28 mouse cellular contexts compared by ENCODE assay signal in the genomic region with DNA sequence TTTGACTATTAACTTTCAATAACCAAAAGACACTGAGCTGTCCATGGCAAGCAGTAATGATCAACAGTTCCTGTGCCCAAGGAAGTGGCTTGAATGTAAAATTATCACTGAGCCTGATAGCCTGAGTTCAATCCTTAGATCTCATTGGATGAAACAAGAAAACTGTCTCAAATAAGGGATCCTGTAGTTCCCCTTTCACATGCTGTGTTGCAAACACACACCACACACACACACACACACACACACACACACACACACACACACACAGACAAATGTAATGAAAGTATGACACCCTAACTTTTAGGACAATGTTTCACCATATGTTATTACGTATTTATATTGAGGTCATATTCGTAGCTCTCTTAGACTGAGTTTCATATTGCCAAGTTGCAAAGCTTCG.
DNase-seq lines count a peak whose midpoint lies in the region; ATAC-seq and TF ChIP-seq lines count a peak whose summit lies in the region.
"Had no signal": no experiment of that assay in that cellular context is flagged by ENCODE, and none has a peak within 500 bp of the region (broad histone marks: within the 10 kb centered on the region; RNA-seq: fewer than 3 reads in every experiment).

No protein-coding gene starts in this region.

- no peaks in the 10 kb centered on the region for H3K36me3 ChIP-seq in heart, embryonic 12.5 days
- H3K36me3 ChIP-seq: embryonic facial prominence, embryonic 10.5 days; embryonic facial prominence, embryonic 13.5 days; forebrain, embryonic 12.5 days; forebrain, embryonic 15.5 days; heart, embryonic 15.5 days; hindbrain, embryonic 10.5 days; hindbrain, embryonic 13.5 days had no signal

- no peak overlapping the region for H3K9ac ChIP-seq in heart, embryonic 12.5 days
- H3K9ac ChIP-seq: embryonic facial prominence, embryonic 13.5 days; forebrain, embryonic 12.5 days; forebrain, embryonic 15.5 days; heart, embryonic 15.5 days; hindbrain, embryonic 13.5 days had no signal

- TF ChIP-seq POLR2A in bone marrow macrophage, adult 2 months (IDR thresholded peaks at IDR 0.05; ENCODE audit: borderline replicate concordance, low read depth, low read length), result no peak

- peaks cover 11% of the 10 kb centered on the region for H3K4me1 ChIP-seq in bone marrow macrophage, adult 2 months (ENCODE audit: control insufficient read depth, insufficient read depth, low read length)
- no peaks in the 10 kb centered on the region for H3K4me1 ChIP-seq in heart, embryonic 12.5 days (replicated peaks)
- H3K4me1 ChIP-seq: embryonic facial prominence, embryonic 10.5 days; embryonic facial prominence, embryonic 13.5 days; forebrain, embryonic 12.5 days; forebrain, embryonic 15.5 days; heart, embryonic 15.5 days; hindbrain, embryonic 10.5 days; hindbrain, embryonic 13.5 days had no signal

- 93% methylated on average over 3 of the region's 3 CpGs for WGBS in heart, embryonic 12.5 days

- H3K4me2 ChIP-seq in heart, embryonic 12.5 days, result no peak overlapping the region
- H3K4me2 ChIP-seq: embryonic facial prominence, embryonic 13.5 days; forebrain, embryonic 12.5 days; forebrain, embryonic 15.5 days; heart, embryonic 11.5 days; heart, embryonic 15.5 days; hindbrain, embryonic 13.5 days had no signal

- no peaks in the 10 kb centered on the region for H3K9me3 ChIP-seq in heart, embryonic 12.5 days (replicated peaks)
- H3K9me3 ChIP-seq: embryonic facial prominence, embryonic 10.5 days; embryonic facial prominence, embryonic 13.5 days; forebrain, embryonic 12.5 days; forebrain, embryonic 15.5 days; heart, embryonic 15.5 days; hindbrain, embryonic 10.5 days; hindbrain, embryonic 13.5 days had no signal

- no peaks in the 10 kb centered on the region for H3K27me3 ChIP-seq in heart, embryonic 12.5 days (replicated peaks)
- H3K27me3 ChIP-seq: embryonic facial prominence, embryonic 13.5 days; forebrain, embryonic 12.5 days; forebrain, embryonic 15.5 days; heart, embryonic 15.5 days; hindbrain, embryonic 13.5 days had no signal

- ATAC-seq in megakaryocyte, adult 5-6 weeks (ENCODE audit: poor library complexity, severe bottlenecking), result peak; percentile 83
- ATAC-seq in neutrophil, adult 5-6 weeks (ENCODE audit: extremely low read depth, insufficient number of reproducible peaks, low FRiP score, poor library complexity, severe bottlenecking), result peak; percentile 60; the same call in 1 of the 2 replicates
- ATAC-seq in activated CD4-positive, CD25-positive, alpha-beta regulatory T cell, adult 4 months, result no peak
- no peak for ATAC-seq in heart, embryonic 12.5 days (ENCODE audit: insufficient number of reproducible peaks, low FRiP score)
- ATAC-seq: CD4-positive, CD25-positive, alpha-beta regulatory T cell, adult 4 months; forebrain, embryonic 15.5 days; hindbrain, embryonic 16.5 days had no signal

- H3K27ac ChIP-seq in bone marrow macrophage, adult 2 months (ENCODE audit: insufficient read depth, low read depth, low read length), result peak overlapping the region; percentile 19; the same call in 1 of the 2 replicates
- H3K27ac ChIP-seq in heart, embryonic 12.5 days (ENCODE audit: poor library complexity, severe bottlenecking), result no peak overlapping the region
- H3K27ac ChIP-seq: embryonic facial prominence, embryonic 10.5 days; embryonic facial prominence, embryonic 13.5 days; forebrain, embryonic 12.5 days; forebrain, embryonic 15.5 days; heart, embryonic 15.5 days; hindbrain, embryonic 10.5 days; hindbrain, embryonic 13.5 days had no signal

- peak; percentile 47 for DNase-seq in 416B (ENCODE audit: low read depth)
- no peak for DNase-seq in heart, adult 11 months
- DNase-seq: adrenal gland, postnatal 10 days; adrenal gland, postnatal 36 days; cerebellum, adult 11 months; cerebellum, adult 2 months; cerebellum, adult 9-11 months; cerebellum, postnatal 25 days; embryo, embryonic 11 days; gastrocnemius, postnatal 25 days; heart, postnatal 10 days; heart, postnatal 36 days had no signal

- TF ChIP-seq CTCF in bone marrow macrophage, adult 2 months (IDR thresholded peaks at IDR 0.05; ENCODE audit: low read depth, low read length), result no peak

- no peak overlapping the region for H3K4me3 ChIP-seq in bone marrow macrophage, adult 2 months (ENCODE audit: insufficient read depth, low read length)
- no peak overlapping the region for H3K4me3 ChIP-seq in heart, embryonic 12.5 days
- H3K4me3 ChIP-seq: embryonic facial prominence, embryonic 10.5 days; embryonic facial prominence, embryonic 13.5 days; erythroblast, embryonic 14.5 days; forebrain, embryonic 12.5 days; forebrain, embryonic 15.5 days; heart, embryonic 15.5 days; hindbrain, embryonic 10.5 days; hindbrain, embryonic 13.5 days had no signal

Comparison
In these comparisons a context has a peak if more than half of its experiments do, and no peak if none do; other contexts are left out.
1. ATAC-seq: peak in megakaryocyte, adult 5-6 weeks (single experiment) and neutrophil, adult 5-6 weeks (single experiment); none in activated CD4-positive, CD25-positive, alpha-beta regulatory T cell, adult 4 months (single experiment) and heart, embryonic 12.5 days (single experiment).